Mouse (Mus musculus) embryonic fibroblast, embryonic 13.5 days (primary cell): Measurements from ENCODE around the gene Tfdp2. TPM values are rescaled to one million over a fixed set of nuclear protein-coding genes. Genes with fewer than 3 reads are reported as not detected.
A peak's percentile ranks its signal among the peaks of the same experiment; 100 is the strongest.
"Not testable (repeated sequence)": the region's sequence is repeated elsewhere in the genome, so short reads cannot be mapped to it uniquely, and the experiment has no call there.

Experiments
- H3K27ac ChIP-seq: 2 replicates; pipeline ENCODE4 v1.5.1; 2012; ENCODE audit warnings: low read length, control low read depth, inconsistent platforms; ENCODE audit not compliant: insufficient read depth
- H3K4me1 ChIP-seq: 2 replicates; pipeline ENCODE4 v1.6.1; 2011; ENCODE audit warnings: low read length; ENCODE audit not compliant: control insufficient read depth, insufficient read depth
- H3K4me3 ChIP-seq: 2 replicates; pipeline ENCODE4 v1.5.1; 2011; ENCODE audit warnings: mild to moderate bottlenecking, control low read depth, low read length; ENCODE audit not compliant: insufficient read depth
- CTCF ChIP-seq: IDR thresholded peaks from 2 replicates; pipeline ENCODE4 v1.5.1; 2011; ENCODE audit warnings: mild to moderate bottlenecking, control low read depth, low read length, moderate library complexity, borderline replicate concordance; ENCODE audit not compliant: insufficient read depth
- POLR2A ChIP-seq: IDR thresholded peaks from 2 replicates; pipeline ENCODE4 v1.6.1; 2011; ENCODE audit warnings: low read depth, mild to moderate bottlenecking, control low read depth, low read length, moderate library complexity
- polyA plus RNA-seq: library from polyadenylated mRNA; stranded (reverse); fragments of >200 nt; gene quantifications from 2 replicates; pipeline ENCODE4 v1.2.4, GENCODE M21; 2011; ENCODE audit warnings: low read depth; ENCODE audit not compliant: missing spikeins, insufficient read length

Tfdp2 gene
- polyA plus RNA-seq, 1 experiment = 29.6 TPM

- H3K27ac ChIP-seq = no peak overlapping the region
- TF ChIP-seq CTCF = no peak
- TF ChIP-seq POLR2A = no peak
- H3K4me3 ChIP-seq = no peak overlapping the region
- no peaks in the 10 kb centered on the region for H3K4me1 ChIP-seq
Measured at GRCm38 (mm10) chr9:96324502-96324901, 128.4 kb downstream of the Tfdp2 start.

DNA sequence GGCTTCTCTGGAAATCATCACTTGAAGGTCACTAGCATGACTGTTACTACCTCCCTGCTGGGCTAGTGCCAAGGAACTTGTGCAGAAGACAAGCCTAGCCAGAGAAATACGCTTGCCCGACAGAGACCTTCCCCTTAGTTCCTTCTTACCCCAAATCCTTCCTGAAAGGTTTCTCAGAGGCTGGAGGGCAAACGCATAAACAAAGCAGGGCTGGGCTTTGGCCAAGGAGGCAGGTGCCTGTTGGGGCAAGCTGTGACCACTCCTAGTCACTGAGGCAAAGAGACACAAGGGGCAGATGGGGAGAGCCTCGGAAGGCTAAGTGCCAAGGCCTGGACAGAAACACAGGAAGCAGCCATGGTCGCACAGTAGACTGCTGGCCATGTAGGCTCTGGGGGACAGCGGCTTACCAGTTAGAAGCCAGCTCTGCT lies 130.4 kb downstream of the Tfdp2 start:
- no peak overlapping the region for H3K27ac ChIP-seq
- TF ChIP-seq POLR2A (no peak), CTCF (no peak)

GRCm38 (mm10) chr9:96328226-96328625 lies 132.2 kb downstream of the Tfdp2 start:
- TF ChIP-seq POLR2A = no peak
- no peak for TF ChIP-seq CTCF
- no peak overlapping the region for H3K27ac ChIP-seq
- H3K4me1 ChIP-seq = no peaks in the 10 kb centered on the region
- no peak overlapping the region for H3K4me3 ChIP-seq

More for the DNA sequence above, 130.4 kb downstream of the Tfdp2 start:
- Histone ChIP-seq H3K4me1 (no peaks in the 10 kb centered on the region), H3K4me3 (no peak overlapping the region)

DNA sequence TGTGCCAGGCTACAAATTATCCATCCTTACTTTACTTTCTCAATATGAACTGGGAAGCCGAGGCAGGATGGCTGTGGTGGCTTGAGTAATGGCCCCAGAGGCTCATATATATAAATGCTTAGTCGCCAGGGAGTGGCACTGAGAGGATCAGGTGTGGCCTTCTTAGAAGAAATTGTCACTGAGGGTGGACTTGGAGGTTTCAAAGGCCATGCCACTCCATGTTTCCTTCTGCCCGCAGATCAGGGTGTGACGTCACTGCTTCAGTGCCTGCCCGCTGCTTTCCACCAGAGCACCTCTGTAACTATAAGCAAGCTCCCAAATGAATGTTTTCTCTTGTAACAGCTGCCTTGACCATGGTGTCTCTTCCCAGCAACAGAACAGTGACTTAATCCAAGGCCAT lies 135.1 kb downstream of the Tfdp2 start:
- Histone ChIP-seq H3K27ac (no peak overlapping the region), H3K4me3 (no peak overlapping the region), H3K4me1 (no peaks in the 10 kb centered on the region)
- TF ChIP-seq POLR2A = no peak
- no peak for TF ChIP-seq CTCF

DNA sequence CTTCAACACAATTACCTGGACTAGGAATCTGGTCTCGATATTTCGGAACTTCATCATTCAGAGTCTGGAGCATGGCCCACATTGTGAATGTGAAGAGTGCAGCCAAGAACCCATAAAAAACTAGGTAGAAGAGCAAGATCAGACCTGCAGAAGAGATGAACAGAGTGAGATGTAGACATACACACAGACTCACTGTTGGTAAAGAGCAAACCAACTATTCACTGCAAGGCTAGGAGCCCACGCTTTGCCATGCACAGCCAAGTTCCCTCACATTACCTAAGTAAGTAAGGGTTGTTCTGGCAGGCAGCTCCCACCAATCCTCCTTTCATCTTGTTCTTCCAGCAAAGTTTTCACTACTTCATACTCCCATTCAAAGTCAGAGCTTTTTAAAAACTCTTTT lies 149.7 kb downstream of the Tfdp2 start:
- Histone ChIP-seq H3K4me3 (no peak overlapping the region), H3K27ac (no peak overlapping the region), H3K4me1 (0 out of 2 replicates have a peak, but pooled peaks cover 2% of the 10 kb centered on the region)
- TF ChIP-seq POLR2A = no peak
- TF ChIP-seq CTCF = no peak

DNA sequence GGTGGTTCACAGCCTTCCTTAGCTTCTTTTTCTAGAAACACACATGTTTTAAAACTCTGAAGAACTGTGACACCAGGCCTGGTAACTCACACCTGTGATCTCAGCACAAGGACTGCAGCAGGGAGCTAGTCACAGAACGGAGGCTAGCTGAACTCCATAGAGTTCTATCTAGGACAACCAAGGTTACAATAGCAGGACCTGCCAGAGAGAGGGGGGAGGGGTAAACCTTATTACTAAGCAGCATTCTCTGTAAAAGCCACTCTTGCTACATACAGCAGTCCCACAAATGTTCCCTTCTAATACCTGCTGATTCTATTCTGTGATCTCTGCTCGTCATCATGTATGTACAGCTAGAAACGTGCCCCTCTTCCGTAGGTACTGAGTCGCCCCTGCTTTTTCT lies 152.8 kb downstream of the Tfdp2 start:
- H3K27ac ChIP-seq = no peak overlapping the region
- no peak overlapping the region for H3K4me3 ChIP-seq
- TF ChIP-seq CTCF (no peak), POLR2A (no peak)
- H3K4me1 ChIP-seq = 0 out of 2 replicates have a peak, but pooled peaks cover 2% of the 10 kb centered on the region

GRCm38 (mm10) chr9:96350010-96350409 lies 153.9 kb downstream of the Tfdp2 start:
- TF ChIP-seq POLR2A (no peak), CTCF (peak; percentile 13; the same call in 1 of the 2 replicates)
- 0 out of 2 replicates have a peak, but pooled peaks cover 2% of the 10 kb centered on the region for H3K4me1 ChIP-seq
- no peak overlapping the region for H3K4me3 ChIP-seq
- peak overlapping the region; percentile 58 for H3K27ac ChIP-seq

DNA sequence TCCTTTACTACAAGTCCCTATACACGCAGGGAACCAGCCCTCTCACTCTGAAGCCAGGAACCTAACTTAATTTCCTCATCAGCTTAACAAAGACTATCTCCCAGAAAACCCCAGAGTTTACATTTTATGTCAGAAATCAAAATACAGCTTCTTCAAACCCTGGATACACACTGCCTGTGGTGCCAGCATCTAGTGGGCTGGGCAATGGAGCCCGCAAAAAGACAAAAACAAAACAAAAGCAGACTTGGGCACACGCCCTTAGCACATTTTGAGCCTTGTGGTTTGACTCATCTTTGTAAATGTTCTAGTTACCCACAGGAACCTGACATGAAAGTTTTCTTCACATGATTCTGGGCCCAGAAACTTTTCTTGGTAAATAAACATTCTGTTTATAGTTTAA lies 154.4 kb downstream of the Tfdp2 start:
- 0 out of 2 replicates have a peak, but pooled peaks cover 2% of the 10 kb centered on the region for H3K4me1 ChIP-seq
- H3K27ac ChIP-seq = peak overlapping the region; percentile 58
- no peak overlapping the region for H3K4me3 ChIP-seq
- TF ChIP-seq POLR2A (no peak), CTCF (no peak)

GRCm38 (mm10) chr9:96351771-96352170 lies 155.7 kb downstream of the Tfdp2 start:
- H3K27ac ChIP-seq, H3K4me1 ChIP-seq, H3K4me3 ChIP-seq: not testable (repeated sequence)

- H3K4me1 ChIP-seq = 0 out of 2 replicates have a peak, but pooled peaks cover 2% of the 10 kb centered on the region
- no peak for TF ChIP-seq POLR2A
- TF ChIP-seq CTCF = no peak
- no peak overlapping the region for H3K4me3 ChIP-seq
- H3K27ac ChIP-seq = no peak overlapping the region
Measured at GRCm38 (mm10) chr9:96353121-96353769, 157.2 kb downstream of the Tfdp2 start.
